Mouse (Mus musculus) heart, adult 2 months (tissue): ENCODE data around the gene Slc7a5. TPM values are rescaled to one million over a fixed set of nuclear protein-coding genes. Genes with fewer than 3 reads are reported as not detected.

Experiments
- DNase-seq, 2 experiments: peaks; one replicate each; pipeline ENCODE4 v3.0.0; 2021
- H3K27ac ChIP-seq: fragments of 200-600 bp; 2 replicates; pipeline ENCODE4 v1.8.1; 2022
- H3K27me3 ChIP-seq: fragments of 200-500 bp; 2 replicates; pipeline ENCODE4 v1.6.1; 2012; ENCODE audit warnings: mild to moderate bottlenecking, low read length, inconsistent platforms, mixed read lengths; ENCODE audit not compliant: control insufficient read depth, insufficient read depth
- H3K36me3 ChIP-seq: fragments of 200-500 bp; 2 replicates; pipeline ENCODE4 v1.6.1; 2012; ENCODE audit warnings: low read length, inconsistent platforms; ENCODE audit not compliant: control insufficient read depth, insufficient read depth
- H3K4me1 ChIP-seq: fragments of 200-500 bp; 2 replicates; pipeline ENCODE4 v1.6.1; 2011; ENCODE audit warnings: low read length; ENCODE audit not compliant: control insufficient read depth, insufficient read depth
- H3K4me3 ChIP-seq: fragments of 200-600 bp; 2 replicates; pipeline ENCODE4 v1.8.1; 2022
- H3K79me2 ChIP-seq: fragments of 200-500 bp; replicated peaks from 2 replicates; pipeline ENCODE4 v1.6.1; 2012; ENCODE audit warnings: mild to moderate bottlenecking, inconsistent platforms, low read length, moderate library complexity, mixed read lengths; ENCODE audit not compliant: control insufficient read depth, insufficient read depth
- H3K9ac ChIP-seq: fragments of 200-500 bp; 2 replicates; pipeline ENCODE4 v1.6.1; 2012; ENCODE audit warnings: low read depth, mild to moderate bottlenecking, control low read depth, inconsistent platforms, low read length, mixed read lengths
- CTCF ChIP-seq: fragments of 200-600 bp; IDR thresholded peaks from 2 replicates; pipeline ENCODE4 v1.8.1; 2022; ENCODE audit warnings: antibody characterized with exemption, mild to moderate bottlenecking, moderate library complexity
- EP300 ChIP-seq: fragments of 200-500 bp; IDR thresholded peaks from 2 replicates; pipeline ENCODE4 v1.6.1; 2011; ENCODE audit warnings: low read depth, low read length, control low read depth; ENCODE audit not compliant: insufficient read depth
- POLR2A ChIP-seq: fragments of 200-500 bp; IDR thresholded peaks from 2 replicates; pipeline ENCODE4 v1.6.1; 2011; ENCODE audit warnings: mild to moderate bottlenecking, low read depth, low read length, control low read depth; ENCODE audit not compliant: insufficient read depth
- WGBS: fragments of 180-500 bp; shearing (Covaris S2); methylation state at CpG from one replicate; pipeline ENCODE4 v1.1.7; 2018; 5-methylcytosine and 5-hydroxymethylcytosine counted together
- intact Hi-C: fragments of 180-260 bp; cut with DNase I; formaldehyde crosslinking; loops from one replicate; pipeline ENCODE4 v1.15.1; 2025
- polyA plus RNA-seq: library from polyadenylated mRNA; depleted of rRNA; stranded (reverse); fragments of >200 nt; gene quantifications from 2 replicates; pipeline ENCODE4 v1.2.3, GENCODE M21; 2012
- total RNA-seq, 2 experiments: library from RNA; stranded (reverse); gene quantifications; 2 replicates each; pipeline ENCODE4 v1.2.3; 2021

The Slc7a5 gene
- total and polyA plus RNA-seq, 3 experiments, result 3.1 to 5.2 (median 4.6) TPM

GRCm38 (mm10) chr8:121871833-121872440, 35.6 kb downstream of the Slc7a5 start:
- 21% methylated on average over 10 of the region's 10 CpGs for WGBS
- no peak overlapping the region for H3K9ac ChIP-seq
- H3K4me3 ChIP-seq, result no peak overlapping the region
- TF ChIP-seq POLR2A, result no peak
- no peak for TF ChIP-seq EP300
- TF ChIP-seq CTCF, result no peak
- H3K4me1 ChIP-seq, result peaks cover 6% of the 10 kb centered on the region
- H3K36me3 ChIP-seq, result no peaks in the 10 kb centered on the region
- H3K27me3 ChIP-seq, result no peaks in the 10 kb centered on the region
- no peaks in the 10 kb centered on the region for H3K79me2 ChIP-seq
- intact Hi-C loops, result loop anchor here (5.0 kb wide), 1 partner anchor 55 kb away; no protein-coding TSS in a partner anchor
- DNase-seq, result no peak
- no peak overlapping the region for H3K27ac ChIP-seq

GRCm38 (mm10) chr8:121870190-121870589, 37.3 kb downstream of the Slc7a5 start:
- Histone ChIP-seq H3K9ac (no peak overlapping the region), H3K36me3 (no peaks in the 10 kb centered on the region), H3K27me3 (no peaks in the 10 kb centered on the region), H3K4me3 (no peak overlapping the region), H3K79me2 (no peaks in the 10 kb centered on the region), H3K27ac (no peak overlapping the region), H3K4me1 (peaks cover 1% of the 10 kb centered on the region)
- no peak for DNase-seq
- TF ChIP-seq POLR2A, result no peak
- TF ChIP-seq EP300, result no peak
- TF ChIP-seq CTCF, result no peak
- 92% methylated on average over 2 of the region's 2 CpGs for WGBS
- intact Hi-C loops, result loop anchor here (5.0 kb wide), 1 partner anchor 57 kb away; no protein-coding TSS in a partner anchor

GRCm38 (mm10) chr8:121868896-121869295, 38.6 kb downstream of the Slc7a5 start:
- H3K27ac ChIP-seq, result no peak overlapping the region
- no peaks in the 10 kb centered on the region for H3K27me3 ChIP-seq
- DNase-seq, result no peak
- WGBS, result 67% methylated on average over 7 of the region's 7 CpGs
- H3K4me1 ChIP-seq, result no peaks in the 10 kb centered on the region
- no peak overlapping the region for H3K4me3 ChIP-seq
- intact Hi-C loops, result no loop called here
- TF ChIP-seq POLR2A, result no peak
- no peak for TF ChIP-seq EP300
- no peak for TF ChIP-seq CTCF
- no peaks in the 10 kb centered on the region for H3K79me2 ChIP-seq
- H3K9ac ChIP-seq, result no peak overlapping the region
- H3K36me3 ChIP-seq, result no peaks in the 10 kb centered on the region

GRCm38 (mm10) chr8:121868196-121868595, 39.3 kb downstream of the Slc7a5 start:
- intact Hi-C loops, result no loop called here
- 85% methylated on average over 5 of the region's 5 CpGs for WGBS
- no peak for TF ChIP-seq EP300
- TF ChIP-seq CTCF, result no peak
- TF ChIP-seq POLR2A, result no peak

GRCm38 (mm10) chr8:121865356-121865755, 42.1 kb downstream of the Slc7a5 start:
- DNase-seq, result no peak
- intact Hi-C loops, result no loop called here
- no peak overlapping the region for H3K27ac ChIP-seq
- no peak overlapping the region for H3K9ac ChIP-seq
- no peaks in the 10 kb centered on the region for H3K27me3 ChIP-seq
- H3K4me1 ChIP-seq, result peaks cover 2% of the 10 kb centered on the region; the same call in 1 of the 2 replicates
- no peaks in the 10 kb centered on the region for H3K36me3 ChIP-seq
- TF ChIP-seq EP300 (no peak), CTCF (no peak), POLR2A (no peak)
- no peaks in the 10 kb centered on the region for H3K79me2 ChIP-seq
- H3K4me3 ChIP-seq, result no peak overlapping the region
- WGBS, result 81% methylated on average over 8 of the region's 8 CpGs

More at GRCm38 (mm10) chr8:121868196-121868595, 39.3 kb downstream of the Slc7a5 start:
- no peak overlapping the region for H3K27ac ChIP-seq
- no peaks in the 10 kb centered on the region for H3K4me1 ChIP-seq
- H3K4me3 ChIP-seq, result no peak overlapping the region
- no peak overlapping the region for H3K9ac ChIP-seq
- no peaks in the 10 kb centered on the region for H3K79me2 ChIP-seq
- DNase-seq, result no peak
- H3K27me3 ChIP-seq, result no peaks in the 10 kb centered on the region
- H3K36me3 ChIP-seq, result no peaks in the 10 kb centered on the region

GRCm38 (mm10) chr8:121861806-121862548, 45.5 kb downstream of the Slc7a5 start:
- H3K36me3 ChIP-seq, result no peaks in the 10 kb centered on the region
- H3K4me1 ChIP-seq, result peaks cover 2% of the 10 kb centered on the region; the same call in 1 of the 2 replicates
- TF ChIP-seq POLR2A, result no peak
- peak; percentile 79 for TF ChIP-seq EP300
- peak in 1 of 2 experiments; percentile 65 for DNase-seq
- 59% methylated on average over 9 of the region's 12 CpGs for WGBS
- no peaks in the 10 kb centered on the region for H3K27me3 ChIP-seq
- no peak overlapping the region for H3K9ac ChIP-seq
- H3K79me2 ChIP-seq, result no peaks in the 10 kb centered on the region
- H3K4me3 ChIP-seq, result no peak overlapping the region
- intact Hi-C loops, result no loop called here
- H3K27ac ChIP-seq, result no peak overlapping the region
